Mouse (Mus musculus) embryonic facial prominence, embryonic 15.5 days (tissue): ENCODE measurements around the gene Fut4. TPM values are rescaled to one million over a fixed set of nuclear protein-coding genes. Genes with fewer than 3 reads are reported as not detected.

Experiments used
- ATAC-seq: fragments of 200-750 bp; cut with Nextera tagmentation; 2 replicates; pipeline ENCODE4 v1.8.0; 2017; ENCODE audit warnings: low read depth, moderate TSS enrichment; ENCODE audit not compliant: insufficient number of reproducible peaks, low FRiP score, low TSS enrichment
- H3K27ac ChIP-seq: fragments of 300-500 bp; sonication (generic); replicated peaks from 2 replicates; pipeline ENCODE4 v1.5.1; 2015; ENCODE audit warnings: mild to moderate bottlenecking, inconsistent platforms
- H3K27me3 ChIP-seq: fragments of 300-500 bp; sonication (generic); 2 replicates; pipeline ENCODE4 v1.6.1; 2015; ENCODE audit warnings: inconsistent platforms
- H3K36me3 ChIP-seq: fragments of 300-500 bp; sonication (generic); 2 replicates; pipeline ENCODE4 v1.6.1; 2015; ENCODE audit warnings: mild to moderate bottlenecking, inconsistent platforms
- H3K4me1 ChIP-seq: fragments of 300-500 bp; sonication (generic); 2 replicates; pipeline ENCODE4 v1.6.1; 2015; ENCODE audit warnings: inconsistent platforms
- H3K4me2 ChIP-seq: fragments of 300-500 bp; sonication (generic); replicated peaks from 2 replicates; pipeline ENCODE4 v1.6.1; 2015; ENCODE audit warnings: mild to moderate bottlenecking, inconsistent platforms
- H3K4me3 ChIP-seq: fragments of 300-500 bp; sonication (generic); replicated peaks from 2 replicates; pipeline ENCODE4 v1.5.1; 2015; ENCODE audit warnings: mild to moderate bottlenecking, inconsistent platforms
- H3K9ac ChIP-seq: fragments of 300-500 bp; sonication (generic); 2 replicates; pipeline ENCODE4 v1.6.1; 2015; ENCODE audit warnings: inconsistent platforms
- H3K9me3 ChIP-seq: fragments of 300-500 bp; sonication (generic); replicated peaks from 2 replicates; pipeline ENCODE4 v1.6.1; 2016; ENCODE audit warnings: inconsistent platforms
- WGBS: fragments of 180-500 bp; shearing (Covaris S2); methylation state at CpG from one replicate; pipeline ENCODE4 v1.1.7; 2015; 5-methylcytosine and 5-hydroxymethylcytosine counted together
- polyA plus RNA-seq: library from polyadenylated mRNA; unstranded; fragments of >200 nt; fragmentation: Nextera tagmentation; extraction: Ambion mirVana; gene quantifications from 2 replicates; pipeline ENCODE4 v1.2.1, GENCODE M21; 2015

Gene Fut4
- polyA plus RNA-seq, 1 experiment from 2014 or later: 2.1 TPM

GRCm38 (mm10) chr9:14754469-14754868 lies 2.3 kb upstream of the Fut4 start:
- no peaks in the 10 kb centered on the region for H3K36me3 ChIP-seq
- peaks cover 15% of the 10 kb centered on the region for H3K4me1 ChIP-seq
- H3K4me3 ChIP-seq: no peak overlapping the region
- H3K27me3 ChIP-seq: 0 out of 2 replicates have a peak, but pooled peaks cover 6% of the 10 kb centered on the region
- no peaks in the 10 kb centered on the region for H3K9me3 ChIP-seq
- no peak overlapping the region for H3K4me2 ChIP-seq
- H3K9ac ChIP-seq: no peak overlapping the region
- 88% methylated on average over 3 of the region's 3 CpGs for WGBS
- H3K27ac ChIP-seq: no peak overlapping the region
- no peak for ATAC-seq

GRCm38 (mm10) chr9:14753947-14754346 lies 1.8 kb upstream of the Fut4 start:
- Histone ChIP-seq H3K4me2 (no peak overlapping the region), H3K4me1 (peaks cover 15% of the 10 kb centered on the region), H3K9ac (no peak overlapping the region), H3K27me3 (0 out of 2 replicates have a peak, but pooled peaks cover 6% of the 10 kb centered on the region), H3K27ac (no peak overlapping the region), H3K36me3 (no peaks in the 10 kb centered on the region), H3K4me3 (no peak overlapping the region), H3K9me3 (no peaks in the 10 kb centered on the region)
- no peak for ATAC-seq

- Histone ChIP-seq H3K36me3 (no peaks in the 10 kb centered on the region), H3K9me3 (no peaks in the 10 kb centered on the region), H3K9ac (peak overlapping the region; percentile 54), H3K27me3 (0 out of 2 replicates have a peak, but pooled peaks cover 6% of the 10 kb centered on the region), H3K27ac (no peak overlapping the region), H3K4me1 (peaks cover 15% of the 10 kb centered on the region), H3K4me3 (peak overlapping the region; percentile 57), H3K4me2 (peak overlapping the region; percentile 96)
- peak; percentile 61 for ATAC-seq
- under 1% methylated on average over 50 of the region's 50 CpGs for WGBS
These were observed 641 bp downstream of the Fut4 start for GRCm38 (mm10) chr9:14751503-14752000.

GRCm38 (mm10) chr9:14750901-14751502 lies 1.2 kb downstream of the Fut4 start:
- Histone ChIP-seq H3K4me2 (peak overlapping the region; percentile 96), H3K36me3 (no peaks in the 10 kb centered on the region), H3K27ac (no peak overlapping the region), H3K27me3 (0 out of 2 replicates have a peak, but pooled peaks cover 6% of the 10 kb centered on the region), H3K9me3 (no peaks in the 10 kb centered on the region), H3K4me3 (peak overlapping the region; percentile 57), H3K9ac (peak overlapping the region; percentile 54), H3K4me1 (peaks cover 18% of the 10 kb centered on the region)
- WGBS: 62% methylated on average over 42 of the region's 42 CpGs
- ATAC-seq: no peak

- ATAC-seq: no peak
- no peak within 1 kb of the TSS for H3K27ac ChIP-seq
- WGBS: 85% methylated on average over 19 of the region's 19 CpGs
- no peak within 1 kb of the TSS for H3K9ac ChIP-seq
- H3K9me3 ChIP-seq: no peaks in the 10 kb centered on the region
- no peaks in the 10 kb centered on the region for H3K36me3 ChIP-seq
- no peaks in the 10 kb centered on the region for H3K27me3 ChIP-seq
- no peak within 1 kb of the TSS for H3K4me3 ChIP-seq
- no peak within 1 kb of the TSS for H3K4me2 ChIP-seq
- no peaks in the 10 kb centered on the region for H3K4me1 ChIP-seq
These were observed 11.9 kb downstream of the Fut4 start, which contains the start of gene Piwil4 for GRCm38 (mm10) chr9:14740151-14740924. Gene Piwil4, minus strand, starts transcription at chr9:14740733.

GRCm38 (mm10) chr9:14739498-14740150 lies 12.6 kb downstream of the Fut4 start:
- Histone ChIP-seq H3K27me3 (no peaks in the 10 kb centered on the region), H3K36me3 (no peaks in the 10 kb centered on the region), H3K4me3 (no peak overlapping the region), H3K27ac (no peak overlapping the region), H3K4me2 (no peak overlapping the region), H3K4me1 (no peaks in the 10 kb centered on the region), H3K9ac (no peak overlapping the region), H3K9me3 (no peaks in the 10 kb centered on the region)
- ATAC-seq: no peak
- WGBS: 78% methylated on average over 4 of the region's 4 CpGs

- no peaks in the 10 kb centered on the region for H3K9me3 ChIP-seq
- H3K4me1 ChIP-seq: peaks cover 5% of the 10 kb centered on the region; the same call in 1 of the 2 replicates
- H3K4me3 ChIP-seq: no peak overlapping the region
- no peak overlapping the region for H3K4me2 ChIP-seq
- 28% methylated on average over 9 of the region's 9 CpGs for WGBS
- no peaks in the 10 kb centered on the region for H3K36me3 ChIP-seq
- H3K27ac ChIP-seq: no peak overlapping the region
- no peak overlapping the region for H3K9ac ChIP-seq
- ATAC-seq: 0 out of 2 replicates have a peak, but pooled peaks have one; percentile 15
- no peaks in the 10 kb centered on the region for H3K27me3 ChIP-seq
These were observed 21.2 kb downstream of the Fut4 start for GRCm38 (mm10) chr9:14730941-14731541.

GRCm38 (mm10) chr9:14728365-14728764 lies 23.8 kb downstream of the Fut4 start:
- ATAC-seq: no peak
- Histone ChIP-seq H3K4me2 (no peak overlapping the region), H3K4me3 (no peak overlapping the region), H3K36me3 (no peaks in the 10 kb centered on the region), H3K4me1 (peaks cover 5% of the 10 kb centered on the region; the same call in 1 of the 2 replicates), H3K9me3 (no peaks in the 10 kb centered on the region), H3K27me3 (no peaks in the 10 kb centered on the region), H3K9ac (no peak overlapping the region), H3K27ac (no peak overlapping the region)
- 85% methylated on average over 4 of the region's 4 CpGs for WGBS

- Histone ChIP-seq H3K9ac (no peak overlapping the region), H3K4me1 (peaks cover 5% of the 10 kb centered on the region; the same call in 1 of the 2 replicates), H3K27me3 (no peaks in the 10 kb centered on the region), H3K36me3 (no peaks in the 10 kb centered on the region), H3K4me3 (no peak overlapping the region), H3K9me3 (no peaks in the 10 kb centered on the region), H3K4me2 (no peak overlapping the region), H3K27ac (no peak overlapping the region)
- no peak for ATAC-seq
- 91% methylated on average over 4 of the region's 4 CpGs for WGBS
These were observed 25.6 kb downstream of the Fut4 start for GRCm38 (mm10) chr9:14726629-14727028.

GRCm38 (mm10) chr9:14726005-14726404 lies 26.2 kb downstream of the Fut4 start:
- Histone ChIP-seq H3K27me3 (no peaks in the 10 kb centered on the region), H3K36me3 (no peaks in the 10 kb centered on the region), H3K9ac (no peak overlapping the region), H3K4me2 (no peak overlapping the region), H3K9me3 (no peaks in the 10 kb centered on the region), H3K27ac (no peak overlapping the region), H3K4me3 (no peak overlapping the region), H3K4me1 (peaks cover 2% of the 10 kb centered on the region; the same call in 1 of the 2 replicates)
- WGBS: 76% methylated on average over 6 of the region's 6 CpGs
- ATAC-seq: no peak
